Mouse (Mus musculus): Measurements from ENCODE around the gene Brd4.

DNA sequence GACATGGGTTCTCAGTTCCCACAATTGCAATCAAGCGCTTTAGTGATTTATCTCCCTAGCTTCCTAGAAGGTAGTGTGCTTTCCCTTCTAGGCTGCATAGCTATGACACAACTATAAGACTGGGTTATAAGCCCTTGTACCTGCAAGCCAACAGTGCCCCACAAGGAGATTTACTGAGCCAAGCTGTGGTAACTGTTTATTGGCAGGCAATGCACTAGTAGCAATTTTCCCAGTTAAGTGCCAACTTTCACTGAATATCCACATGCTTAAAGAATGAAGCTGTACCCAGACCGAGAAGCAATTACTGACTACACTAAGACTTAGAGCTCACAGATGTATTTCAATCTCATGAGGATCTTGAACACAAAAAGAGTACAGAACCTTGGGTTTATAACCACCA, 20.9 kb downstream of the Brd4 start:
- TF ChIP-seq POLR2A (IDR thresholded peaks at IDR 0.05; ENCODE audit: borderline replicate concordance, extremely low read depth, insufficient read depth, insufficient read length, poor library complexity, severe bottlenecking) (no peak), CTCF (IDR thresholded peaks at IDR 0.05; ENCODE audit: borderline replicate concordance, extremely low read depth, insufficient read depth, insufficient read length) (no peak)

All from brain, embryonic 14.5 days (tissue).